Mouse (Mus musculus) spleen, postnatal 4 days (tissue): Measurements from ENCODE around the gene Crhr1.
"Not testable (repeated sequence)": the region's sequence is repeated elsewhere in the genome, so short reads cannot be mapped to it uniquely, and the experiment has no call there.

Source experiments
- DNase-seq, 2 experiments: peaks; one replicate each; pipeline ENCODE4 v3.0.0; 2022; ENCODE audit warnings: low spot score in 2 of 2

Crhr1 gene

GRCm38 (mm10) chr11:104195791-104196190 lies 63.1 kb downstream of the Crhr1 start:
- DNase-seq = peak; percentile 59 to 85

DNA sequence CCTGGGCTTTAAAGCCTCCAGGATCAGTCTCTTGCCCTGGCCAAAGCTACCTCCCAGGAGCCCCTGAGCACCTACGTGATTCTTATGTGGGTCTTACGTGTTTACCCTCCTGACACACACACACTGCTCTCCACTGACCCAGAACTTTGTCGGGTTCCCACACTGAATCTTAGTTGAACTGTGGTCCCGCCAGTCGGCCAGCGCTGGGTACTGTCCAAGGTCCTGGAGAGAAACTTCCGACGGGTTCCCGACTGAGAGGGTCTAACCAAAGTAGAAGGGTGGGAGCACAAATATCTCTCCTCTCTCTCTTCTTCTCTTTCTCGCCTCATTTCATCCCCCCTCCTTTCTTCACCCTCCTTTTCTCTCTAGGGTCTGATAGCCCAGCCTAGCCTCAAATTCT lies 65.2 kb downstream of the Crhr1 start:
- DNase-seq = no peak

DNA sequence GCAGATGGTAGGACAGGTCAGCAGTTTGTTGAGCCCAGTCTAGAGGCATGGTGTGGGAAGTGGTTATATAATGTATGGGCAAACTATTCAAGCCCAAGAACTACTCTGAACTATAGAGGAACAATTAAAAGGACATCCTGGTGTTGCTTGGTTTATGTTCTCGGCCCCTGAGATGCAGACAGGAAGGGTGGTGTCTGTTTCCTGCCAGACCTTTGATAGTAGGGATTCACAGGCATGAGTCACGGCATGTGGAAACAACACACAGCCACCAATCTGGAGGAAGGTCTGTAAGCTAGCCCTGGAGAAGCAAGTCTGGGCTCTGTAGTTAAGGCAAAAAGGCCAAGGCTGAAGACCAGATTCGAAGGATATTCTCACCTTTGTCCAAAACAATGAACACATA lies 70.6 kb downstream of the Crhr1 start:
- DNase-seq = no peak

GRCm38 (mm10) chr11:104206573-104206972 lies 73.9 kb downstream of the Crhr1 start:
- no peak for DNase-seq

DNA sequence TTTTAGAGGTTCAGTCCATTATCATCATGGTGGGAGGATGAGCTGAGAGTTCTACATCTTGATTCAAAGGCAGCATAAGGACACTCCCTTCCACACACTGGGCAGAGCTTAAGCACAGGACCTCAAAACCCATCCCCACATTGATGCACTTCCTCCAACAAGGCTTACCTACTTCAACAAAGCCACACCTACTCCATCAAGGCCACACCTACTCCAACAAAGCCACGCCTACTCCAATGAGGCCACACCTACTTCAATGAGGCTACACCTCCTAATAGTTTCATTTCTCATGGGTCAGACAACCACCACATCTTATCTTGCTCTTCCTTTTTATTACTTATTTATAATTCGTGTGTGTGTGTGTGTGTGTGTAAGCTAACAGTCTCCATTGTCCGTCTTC lies 76.4 kb downstream of the Crhr1 start:
- no peak for DNase-seq

- no peak for DNase-seq
Observed at GRCm38 (mm10) chr11:104211251-104211650, 78.6 kb downstream of the Crhr1 start.

- not testable (repeated sequence) for DNase-seq
Observed at GRCm38 (mm10) chr11:104214128-104214527, 81.5 kb downstream of the Crhr1 start.

DNA sequence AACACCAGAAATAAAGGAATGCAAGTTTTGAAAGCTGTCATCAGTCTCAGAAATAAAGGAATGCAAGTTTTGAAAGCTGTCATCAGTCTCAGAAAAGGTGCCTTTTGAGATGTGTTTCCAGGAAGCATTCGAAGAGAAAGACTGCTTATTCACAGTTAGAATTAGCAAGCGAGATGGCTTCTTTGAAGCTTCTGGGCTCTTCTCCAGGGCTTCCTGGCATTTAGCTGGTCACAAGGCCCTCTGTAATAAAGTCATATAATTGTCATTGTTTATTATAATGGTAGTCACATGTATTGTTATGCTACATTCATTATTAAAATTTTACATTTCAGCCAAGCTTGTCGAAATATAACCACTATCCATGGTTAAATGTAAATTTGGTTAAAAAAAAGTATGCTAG lies 85.4 kb downstream of the Crhr1 start:
- DNase-seq = no peak

DNA sequence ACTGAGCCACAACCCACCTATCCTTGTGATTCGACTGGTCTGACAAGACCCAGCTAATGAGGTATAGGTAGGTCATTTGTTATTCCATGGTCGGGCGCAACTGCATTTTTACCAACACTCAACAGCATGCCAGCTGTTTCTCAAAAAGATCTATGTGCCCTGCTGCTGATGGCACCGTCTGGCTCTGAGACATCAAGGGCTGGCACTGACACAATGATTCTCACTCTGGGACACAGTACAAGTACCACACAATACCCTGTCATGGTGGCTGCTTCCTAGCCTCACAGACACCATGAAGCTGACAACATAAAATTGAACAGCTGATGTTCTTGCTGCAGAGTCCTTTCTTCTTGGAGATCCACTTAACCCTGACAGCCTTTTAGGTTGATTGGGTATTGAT lies 87.6 kb downstream of the Crhr1 start:
- no peak for DNase-seq

GRCm38 (mm10) chr11:104221751-104222150 lies 89.1 kb downstream of the Crhr1 start:
- no peak for DNase-seq

GRCm38 (mm10) chr11:104223301-104223700 lies 90.6 kb downstream of the Crhr1 start:
- DNase-seq = no peak
